Mouse (Mus musculus): ENCODE data around the gene Ms4a4a.

DNA sequence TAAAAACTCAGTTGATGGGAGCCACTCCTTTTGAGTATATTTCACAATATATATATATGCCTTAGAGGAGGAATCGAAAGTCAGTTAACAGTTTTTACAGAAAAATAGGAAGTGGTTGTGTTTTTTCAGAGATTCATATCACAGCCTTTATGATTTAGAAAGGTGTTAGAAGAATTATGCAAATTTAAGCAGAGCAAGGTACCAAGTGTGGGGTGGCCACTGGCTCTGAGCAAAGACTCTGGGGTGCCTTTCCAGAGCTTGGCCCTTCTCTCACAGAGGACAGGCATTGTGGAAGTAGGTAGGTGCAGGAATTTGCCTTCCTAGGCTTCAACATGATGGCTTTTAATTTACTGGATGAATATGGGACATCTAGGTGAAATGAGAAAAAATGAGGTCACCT is 36.3 kb downstream of the Ms4a4a start:
- TF ChIP-seq CTCF (IDR thresholded peaks at IDR 0.05; ENCODE audit: low read depth) (no peak), EP300 (IDR thresholded peaks at IDR 0.05; ENCODE audit: low read depth) (no peak)

All from liver, embryonic 14.5 days (tissue).